Mouse (Mus musculus): ENCODE measurements at regions not wholly inside any gene's neighbourhood (a gene's known extent, or its start where the extent isn't known, plus 50 kb on each side); places are given as distances from the start of the nearest gene placed in this dataset.

DNA sequence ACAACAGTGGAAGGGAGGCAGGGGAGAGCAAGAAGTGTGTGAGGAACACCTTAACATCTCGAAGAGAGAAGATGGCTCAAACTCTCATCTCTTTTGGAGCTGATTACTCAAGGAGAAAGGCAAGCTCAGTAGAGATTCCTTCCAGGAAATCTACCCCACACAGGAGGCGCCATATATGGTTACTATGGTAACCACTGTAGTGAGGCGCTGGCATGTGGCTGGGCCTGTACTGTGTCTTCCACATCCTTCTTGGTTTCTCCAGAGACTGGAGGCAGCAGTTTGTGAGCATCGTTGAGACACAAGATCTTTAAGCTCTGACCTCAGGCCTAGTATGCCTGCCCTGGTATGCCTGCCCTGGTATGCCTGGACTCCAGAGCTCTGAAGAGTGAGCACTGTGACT, 191.6 kb upstream of the Foxq1 start:
- TF ChIP-seq CTCF (IDR thresholded peaks at IDR 0.05; ENCODE audit: borderline replicate concordance, insufficient read depth, low read length): no peak
- no peak for TF ChIP-seq POLR2A (IDR thresholded peaks at IDR 0.05; ENCODE audit: low read depth, low read length)

DNA sequence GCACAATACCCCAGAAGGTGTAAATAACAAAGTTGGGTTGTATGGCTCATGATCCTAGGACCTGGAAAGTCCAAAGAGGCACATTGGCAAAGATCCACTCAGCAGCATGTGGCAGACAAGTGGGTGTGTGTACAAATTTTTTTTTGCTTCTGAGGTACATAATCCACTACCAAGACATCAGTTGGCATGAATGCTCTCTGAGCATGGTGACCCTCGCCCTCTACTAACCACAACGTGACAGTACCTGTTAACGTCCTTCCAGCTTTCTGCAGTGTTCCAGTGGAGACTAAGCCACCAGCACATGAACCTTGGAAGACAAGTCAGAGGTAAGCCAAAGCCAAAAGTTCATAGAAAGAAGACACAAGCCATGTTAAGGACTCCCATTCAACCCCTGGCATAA, 188.7 kb upstream of the Foxq1 start:
- no peak for TF ChIP-seq POLR2A (IDR thresholded peaks at IDR 0.05; ENCODE audit: low read depth, low read length)
- TF ChIP-seq CTCF (IDR thresholded peaks at IDR 0.05; ENCODE audit: borderline replicate concordance, insufficient read depth, low read length): no peak
- H3K4me3 ChIP-seq (ENCODE audit: insufficient read depth, low read length): no peak overlapping the region

More for the DNA sequence above, 191.6 kb upstream of the Foxq1 start:
- Histone ChIP-seq H3K27ac (ENCODE audit: insufficient read depth, low read length) (no peak overlapping the region), H3K4me3 (ENCODE audit: insufficient read depth, low read length) (no peak overlapping the region), H3K4me1 (ENCODE audit: control insufficient read depth, insufficient read depth, low read length) (no peaks in the 10 kb centered on the region)

DNA sequence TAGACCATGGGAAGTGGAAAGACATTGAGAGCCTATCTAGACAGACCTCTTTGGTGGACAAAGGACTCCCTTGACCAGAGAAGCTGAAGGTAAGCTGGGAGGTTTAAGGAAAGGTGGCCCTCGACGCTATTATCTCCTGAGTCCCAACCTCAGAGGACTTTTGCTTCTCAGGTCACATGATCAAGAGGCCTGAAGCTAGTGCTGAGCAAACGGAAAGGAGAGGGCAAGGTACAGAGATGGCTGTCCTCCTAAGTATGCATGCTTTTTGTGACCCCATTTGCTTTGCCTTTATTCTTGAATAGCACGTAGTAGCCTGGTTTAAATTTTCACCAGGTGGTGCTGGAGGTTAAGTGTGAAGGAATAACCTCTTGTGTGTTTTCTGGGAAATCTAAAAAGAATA, 186.8 kb upstream of the Foxq1 start:
- Histone ChIP-seq H3K4me1 (ENCODE audit: control insufficient read depth, insufficient read depth, low read length) (no peaks in the 10 kb centered on the region), H3K27ac (ENCODE audit: insufficient read depth, low read length) (no peak overlapping the region), H3K4me3 (ENCODE audit: insufficient read depth, low read length) (no peak overlapping the region)
- TF ChIP-seq CTCF (IDR thresholded peaks at IDR 0.05; ENCODE audit: borderline replicate concordance, insufficient read depth, low read length): no peak

More for the DNA sequence above, 188.7 kb upstream of the Foxq1 start:
- no peak overlapping the region for H3K27ac ChIP-seq (ENCODE audit: insufficient read depth, low read length)
- H3K4me1 ChIP-seq (ENCODE audit: control insufficient read depth, insufficient read depth, low read length): no peaks in the 10 kb centered on the region

DNA sequence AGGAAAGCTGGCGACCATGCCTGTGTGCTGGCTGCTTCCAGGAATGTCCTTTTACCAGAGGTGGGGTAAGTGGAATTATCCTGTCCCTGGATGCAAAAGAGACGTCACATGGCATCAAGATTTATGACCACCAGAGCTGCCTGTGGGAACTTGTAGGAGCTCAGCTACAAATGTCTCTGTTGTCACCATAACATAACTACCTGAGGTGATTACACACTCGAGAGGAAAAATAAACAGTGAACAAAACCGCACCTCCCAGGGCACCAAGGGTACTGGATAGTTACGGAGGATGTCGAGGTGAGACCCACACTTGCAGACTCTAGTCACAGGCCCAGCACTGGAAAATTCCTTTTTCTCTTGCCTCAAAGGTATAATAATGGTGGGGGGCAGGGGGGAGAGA, 185.1 kb upstream of the Foxq1 start:
- Histone ChIP-seq H3K4me3 (ENCODE audit: insufficient read depth, low read length) (no peak overlapping the region), H3K4me1 (ENCODE audit: control insufficient read depth, insufficient read depth, low read length) (no peaks in the 10 kb centered on the region), H3K27ac (ENCODE audit: insufficient read depth, low read length) (no peak overlapping the region)
- TF ChIP-seq CTCF (IDR thresholded peaks at IDR 0.05; ENCODE audit: borderline replicate concordance, insufficient read depth, low read length) (no peak), POLR2A (IDR thresholded peaks at IDR 0.05; ENCODE audit: low read depth, low read length) (no peak)

DNA sequence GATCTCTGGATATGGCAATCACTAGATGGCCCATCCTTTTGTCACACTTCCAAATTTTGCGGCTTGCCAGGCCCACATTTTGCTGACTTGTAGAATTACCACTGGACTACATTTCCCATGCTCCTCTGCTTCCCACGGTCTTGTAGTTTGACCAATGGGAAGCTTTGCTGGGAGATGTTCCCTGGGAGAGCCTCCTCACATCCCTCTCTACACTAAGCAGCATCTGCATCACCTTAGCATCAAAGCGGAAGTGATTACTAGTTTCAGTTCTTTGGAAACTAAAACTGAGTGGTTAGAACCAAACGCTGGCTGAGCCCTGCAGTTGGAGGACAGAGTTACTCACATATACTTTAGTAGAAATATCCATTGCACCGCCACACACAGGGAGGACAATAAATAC, 181.9 kb upstream of the Foxq1 start:
- no peaks in the 10 kb centered on the region for H3K4me1 ChIP-seq (ENCODE audit: control insufficient read depth, insufficient read depth, low read length)
- no peak overlapping the region for H3K4me3 ChIP-seq (ENCODE audit: insufficient read depth, low read length)
- TF ChIP-seq POLR2A (IDR thresholded peaks at IDR 0.05; ENCODE audit: low read depth, low read length) (no peak), CTCF (IDR thresholded peaks at IDR 0.05; ENCODE audit: borderline replicate concordance, insufficient read depth, low read length) (no peak)
- H3K27ac ChIP-seq (ENCODE audit: insufficient read depth, low read length): no peak overlapping the region

DNA sequence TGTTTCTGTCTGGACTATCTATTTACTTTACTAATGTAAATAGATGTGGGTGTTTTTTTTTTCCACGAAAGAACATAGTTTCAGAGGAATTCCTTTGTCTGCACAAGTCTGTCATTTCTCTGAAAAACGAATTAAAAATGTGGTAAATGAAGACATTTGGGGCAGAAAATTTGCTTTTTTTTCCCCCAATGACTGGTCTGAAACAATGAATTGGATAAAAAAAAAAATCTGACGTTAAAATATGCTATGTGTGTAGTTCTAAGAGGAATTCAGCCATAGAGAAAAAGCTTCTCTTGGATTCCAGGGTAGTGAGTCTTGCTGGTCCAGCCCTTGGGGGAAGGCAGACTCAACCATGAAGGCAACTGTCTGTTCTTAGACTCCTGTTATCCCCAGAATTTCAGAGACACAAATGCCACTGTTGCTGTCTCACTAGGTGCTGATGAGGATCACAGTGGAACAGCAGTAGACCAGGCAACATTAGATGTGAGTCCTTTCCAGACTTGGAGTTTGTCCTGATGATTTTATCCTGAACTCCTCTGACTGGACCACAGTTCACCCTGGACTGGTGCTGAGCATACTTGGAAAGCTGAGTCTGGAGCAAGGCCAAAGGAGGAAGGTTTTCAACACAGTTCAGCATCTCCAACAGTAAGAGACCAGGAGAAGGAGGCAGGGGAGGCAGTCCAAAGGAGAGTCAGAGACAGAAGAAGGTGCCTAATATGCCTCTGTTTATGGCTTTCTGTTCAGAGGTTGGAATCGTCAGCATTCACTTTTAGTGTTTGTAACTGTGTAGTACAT, 162.3 kb upstream of the Foxq1 start:
- H3K4me1 ChIP-seq (ENCODE audit: control insufficient read depth, insufficient read depth, low read length): peaks cover 4% of the 10 kb centered on the region; the same call in 1 of the 2 replicates
- TF ChIP-seq CTCF (IDR thresholded peaks at IDR 0.05; ENCODE audit: borderline replicate concordance, insufficient read depth, low read length) (no peak), POLR2A (IDR thresholded peaks at IDR 0.05; ENCODE audit: low read depth, low read length) (no peak)
- H3K4me3 ChIP-seq (ENCODE audit: insufficient read depth, low read length): no peak overlapping the region
- no peak overlapping the region for H3K27ac ChIP-seq (ENCODE audit: insufficient read depth, low read length)

DNA sequence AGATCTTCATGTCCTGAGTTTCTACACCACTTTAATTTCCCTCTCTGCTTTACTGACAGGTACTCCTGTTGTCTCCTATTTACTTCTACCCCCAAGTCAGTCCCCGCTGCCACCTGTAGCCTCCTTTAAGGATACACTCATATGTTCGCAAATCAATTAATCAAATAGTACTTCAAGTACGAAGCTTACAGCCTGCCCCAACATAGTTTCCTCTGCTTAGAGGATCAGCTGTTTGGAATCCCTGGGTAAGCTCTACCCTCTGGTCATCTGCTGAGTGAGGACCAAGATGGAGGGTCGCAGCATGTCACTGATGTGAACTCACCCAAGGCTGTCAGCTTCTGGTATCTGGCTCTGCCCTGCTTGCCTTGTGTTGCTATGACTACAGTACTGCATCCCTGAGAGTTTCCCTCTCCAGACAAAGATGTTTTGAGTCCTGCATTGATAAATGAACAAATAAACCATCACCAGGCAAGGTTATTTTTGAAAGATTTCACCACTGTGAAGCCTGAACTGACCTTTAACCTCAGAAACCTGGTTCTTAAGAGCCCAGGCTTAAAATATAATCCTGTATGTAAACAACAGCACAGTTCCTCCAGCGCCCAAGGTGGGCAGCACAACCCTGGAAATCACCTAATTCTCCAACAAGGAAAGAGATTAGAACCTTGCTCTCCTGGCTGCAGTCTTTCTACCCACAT, 159.6 kb upstream of the Foxq1 start:
- no peak for TF ChIP-seq POLR2A (IDR thresholded peaks at IDR 0.05; ENCODE audit: low read depth, low read length)
- TF ChIP-seq CTCF (IDR thresholded peaks at IDR 0.05; ENCODE audit: borderline replicate concordance, insufficient read depth, low read length): no peak
- H3K4me1 ChIP-seq (ENCODE audit: control insufficient read depth, insufficient read depth, low read length): peaks cover 4% of the 10 kb centered on the region; the same call in 1 of the 2 replicates
- H3K27ac ChIP-seq (ENCODE audit: insufficient read depth, low read length): no peak overlapping the region
- no peak overlapping the region for H3K4me3 ChIP-seq (ENCODE audit: insufficient read depth, low read length)

DNA sequence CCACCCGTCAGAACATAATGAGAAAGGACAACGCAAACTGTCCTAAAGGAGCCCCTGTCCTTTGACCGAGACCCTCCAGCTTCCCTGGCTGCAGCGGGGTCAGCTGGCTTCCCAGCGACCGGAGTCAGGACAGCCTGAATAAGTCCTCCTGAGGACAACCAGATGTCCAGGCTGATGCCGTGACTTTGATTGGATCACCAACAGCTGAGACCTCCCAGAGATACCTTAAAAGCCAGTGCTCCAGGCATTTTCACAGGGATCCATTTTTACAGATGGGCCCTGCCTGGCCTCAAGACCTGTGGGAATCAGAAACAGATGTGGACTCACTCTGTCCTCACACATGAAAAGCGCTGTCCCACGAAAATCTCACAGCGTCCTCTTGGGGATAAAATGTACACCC, 158.7 kb upstream of the Foxq1 start:
- Histone ChIP-seq H3K27ac (ENCODE audit: insufficient read depth, low read length) (no peak overlapping the region), H3K4me1 (ENCODE audit: control insufficient read depth, insufficient read depth, low read length) (peaks cover 4% of the 10 kb centered on the region; the same call in 1 of the 2 replicates)
- TF ChIP-seq CTCF (IDR thresholded peaks at IDR 0.05; ENCODE audit: borderline replicate concordance, insufficient read depth, low read length): no peak
- TF ChIP-seq POLR2A (IDR thresholded peaks at IDR 0.05; ENCODE audit: low read depth, low read length): no peak

DNA sequence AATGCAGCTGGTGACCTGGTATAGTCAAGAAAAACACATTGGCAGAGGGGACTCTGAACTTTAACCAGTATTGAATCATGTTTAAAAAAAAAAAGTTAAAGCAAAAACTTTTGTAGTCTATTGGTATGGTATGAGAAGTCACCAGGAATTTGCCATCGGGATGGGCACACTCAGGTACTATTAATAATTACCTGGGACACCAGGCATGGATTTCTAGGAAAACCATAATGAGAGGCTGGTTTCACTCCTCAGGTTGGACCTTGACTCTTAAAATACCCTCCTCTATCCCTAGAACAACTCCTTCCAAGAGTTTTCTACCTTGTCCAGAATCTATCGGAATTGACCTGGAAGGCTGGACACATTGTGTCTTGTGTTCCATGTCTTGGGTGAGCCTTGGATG, 155.5 kb upstream of the Foxq1 start:
- Histone ChIP-seq H3K4me3 (ENCODE audit: insufficient read depth, low read length) (no peak overlapping the region), H3K27ac (ENCODE audit: insufficient read depth, low read length) (no peak overlapping the region), H3K4me1 (ENCODE audit: control insufficient read depth, insufficient read depth, low read length) (no peaks in the 10 kb centered on the region)
- TF ChIP-seq POLR2A (IDR thresholded peaks at IDR 0.05; ENCODE audit: low read depth, low read length) (no peak), CTCF (IDR thresholded peaks at IDR 0.05; ENCODE audit: borderline replicate concordance, insufficient read depth, low read length) (no peak)

More for the DNA sequence above, 158.7 kb upstream of the Foxq1 start:
- H3K4me3 ChIP-seq (ENCODE audit: insufficient read depth, low read length): no peak overlapping the region

DNA sequence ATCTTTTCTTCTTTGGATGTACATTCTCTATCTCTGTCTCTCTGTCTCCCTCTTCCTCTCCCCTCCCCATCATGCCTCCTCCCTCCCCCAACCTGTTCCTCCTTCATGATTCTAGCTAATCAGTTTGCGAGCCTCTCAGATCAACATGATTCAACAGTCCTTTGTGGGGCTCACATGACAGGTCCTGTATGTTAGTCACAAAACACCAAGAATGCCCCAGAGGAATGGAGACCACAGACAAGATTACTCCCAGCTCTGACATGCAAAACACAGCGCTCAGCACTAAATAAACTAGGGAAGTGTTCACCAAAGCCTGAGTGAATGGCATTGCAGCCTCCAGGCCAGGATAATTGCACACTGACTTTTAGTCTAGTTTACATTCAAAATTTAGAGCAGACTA, 150.6 kb upstream of the Foxq1 start:
- no peak for TF ChIP-seq POLR2A (IDR thresholded peaks at IDR 0.05; ENCODE audit: low read depth, low read length)
- H3K4me3 ChIP-seq (ENCODE audit: insufficient read depth, low read length): no peak overlapping the region

More for the DNA sequence above, 150.6 kb upstream of the Foxq1 start:
- Histone ChIP-seq H3K27ac (ENCODE audit: insufficient read depth, low read length) (no peak overlapping the region), H3K4me1 (ENCODE audit: control insufficient read depth, insufficient read depth, low read length) (peaks cover 3% of the 10 kb centered on the region; the same call in 1 of the 2 replicates)
